Mouse (Mus musculus): Measurements from ENCODE around the gene Plcb1.
A peak's percentile ranks its signal among the peaks of the same experiment; 100 is the strongest.

Gene Plcb1

DNA sequence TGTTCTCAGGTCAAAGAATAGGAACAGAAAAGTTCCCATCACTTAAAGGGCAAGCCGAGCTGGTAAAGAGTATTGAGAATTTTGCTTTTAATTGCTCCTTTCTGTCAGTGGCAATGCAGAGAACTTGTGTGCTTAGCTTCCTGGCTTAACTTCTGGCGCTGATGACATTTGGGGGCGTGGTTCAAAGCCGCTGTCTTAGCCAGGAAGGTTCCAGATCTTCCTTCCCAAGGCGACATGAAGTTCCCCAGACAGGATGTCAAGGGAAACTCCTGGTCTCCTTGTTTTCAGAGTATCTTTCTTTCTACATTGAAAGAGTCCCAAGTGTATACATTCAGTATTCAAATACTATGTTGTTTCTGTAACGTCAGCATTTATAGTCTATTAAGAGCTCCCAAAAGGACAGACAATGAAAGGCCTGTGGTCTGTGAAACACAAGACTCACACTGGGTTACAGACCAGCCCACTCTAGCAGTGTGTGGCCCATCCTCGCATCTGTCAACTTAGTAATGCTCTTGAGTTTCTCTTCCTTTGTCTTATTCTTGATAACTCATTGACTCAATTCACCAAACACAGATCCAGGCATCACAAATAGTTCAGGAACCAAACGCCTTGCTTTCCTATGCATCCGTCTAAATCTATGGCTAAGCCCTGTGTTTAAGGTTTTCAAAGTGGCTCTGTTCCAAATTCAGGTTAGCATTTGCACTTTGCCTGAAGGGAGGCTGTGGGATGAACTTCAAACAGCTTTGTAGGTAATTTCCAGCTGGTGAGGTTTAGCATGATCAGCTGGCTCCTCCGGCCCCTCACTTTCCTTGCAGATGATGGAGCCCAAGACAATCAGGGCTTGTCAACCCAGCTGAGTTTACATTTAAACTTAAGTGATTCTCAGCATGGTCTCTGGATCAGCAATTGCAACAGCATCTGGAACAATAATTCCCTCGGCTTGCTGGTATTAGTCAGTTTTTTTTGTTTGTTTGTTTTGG, 418.6 kb downstream of the Plcb1 start:
- no peak for DNase-seq (ENCODE audit: low spot score in 2 of 2)

DNA sequence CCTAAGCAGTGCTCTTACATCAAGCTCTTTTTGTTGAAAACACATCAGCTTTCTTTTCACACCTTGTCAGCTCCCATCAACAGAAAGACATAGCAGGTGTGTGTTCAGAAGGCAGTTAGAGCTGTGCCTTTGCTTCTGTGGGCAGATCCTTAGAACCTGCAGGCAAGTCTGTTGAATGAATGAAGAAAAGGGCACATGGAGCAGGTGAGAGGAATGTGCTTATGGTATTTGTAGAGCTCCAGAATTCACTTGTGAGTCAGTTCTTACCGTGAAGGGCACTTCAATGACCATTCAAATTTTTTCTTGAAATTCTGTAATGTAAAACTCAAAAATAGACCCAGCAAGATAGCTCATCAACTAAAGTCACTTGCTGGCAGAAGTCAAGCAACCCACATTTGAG, 423.0 kb downstream of the Plcb1 start:
- no peak for DNase-seq (ENCODE audit: low spot score in 2 of 2)

DNA sequence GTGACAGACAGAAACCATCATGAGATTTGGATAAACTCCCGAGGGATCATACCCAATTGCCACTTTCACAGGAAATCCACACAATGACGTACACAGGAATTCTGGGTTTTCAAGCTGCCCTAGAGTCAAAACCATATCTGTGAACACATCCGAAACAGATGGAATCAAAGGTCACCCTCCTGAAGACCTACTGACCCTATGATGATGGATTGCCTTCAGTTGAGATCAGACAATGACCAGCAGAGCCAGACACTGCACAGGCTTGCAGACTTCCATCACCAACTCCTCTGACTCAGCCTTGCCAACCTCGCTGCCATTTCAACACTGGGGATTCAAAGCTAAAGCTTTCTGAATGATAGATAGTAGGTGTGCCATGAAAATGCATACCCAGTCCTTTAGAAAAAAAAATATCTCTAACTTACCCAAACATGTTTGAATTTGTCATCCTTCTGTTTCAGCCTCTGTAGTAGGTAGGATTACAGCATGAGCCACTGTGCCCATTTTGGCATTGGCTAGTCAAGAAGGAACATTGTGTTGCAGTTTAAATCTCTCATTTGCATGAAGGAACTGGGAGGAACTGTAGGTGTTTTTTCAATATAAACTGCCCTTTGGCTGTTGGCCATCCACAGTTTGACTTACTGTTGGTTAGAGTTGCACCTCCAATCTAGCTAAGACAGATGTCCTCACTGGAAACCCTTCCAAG, 429.0 kb downstream of the Plcb1 start:
- no peak for DNase-seq (ENCODE audit: low spot score in 2 of 2)

DNA sequence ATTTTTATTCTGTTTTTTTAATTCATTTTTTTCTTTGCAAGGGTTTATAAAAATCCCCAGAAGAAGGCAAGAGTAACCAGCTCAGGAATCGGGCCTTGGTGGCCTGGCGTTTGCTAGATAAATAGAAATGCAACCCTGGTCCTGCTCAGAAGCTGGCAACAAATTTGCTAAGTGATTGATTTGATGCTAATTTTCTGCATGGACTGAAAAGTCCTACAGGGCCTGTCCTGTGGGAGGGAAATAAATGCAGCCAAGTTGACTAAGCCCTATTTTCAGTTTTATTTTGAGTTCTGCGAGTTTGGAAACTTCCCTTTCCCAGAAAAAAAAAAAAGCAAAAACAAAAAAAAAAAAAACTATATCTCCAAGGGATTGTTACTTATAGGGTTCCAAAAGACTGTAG, 433.5 kb downstream of the Plcb1 start:
- DNase-seq (ENCODE audit: low spot score in 2 of 2), result peak in 1 of 2 experiments; percentile 34

DNA sequence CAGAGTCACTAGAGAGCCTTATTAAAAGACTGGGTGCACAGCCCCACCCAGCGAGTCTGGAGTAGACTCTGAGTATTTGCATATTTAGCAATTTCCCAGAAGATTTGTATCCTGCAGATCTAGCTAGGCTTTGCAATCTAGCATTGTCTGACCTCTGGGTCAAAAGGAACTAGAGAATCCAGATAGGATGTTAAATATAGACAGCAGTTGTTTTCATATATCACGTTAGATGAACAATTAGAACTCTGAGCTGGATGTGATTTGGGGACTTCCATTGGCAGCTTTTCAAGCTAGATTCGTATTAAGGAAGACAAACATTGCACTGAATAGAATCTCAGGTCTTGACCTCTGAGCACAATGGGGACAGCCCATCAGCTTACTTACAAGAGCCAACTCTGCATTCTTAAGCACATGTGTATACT, 439.7 kb downstream of the Plcb1 start:
- no peak for DNase-seq (ENCODE audit: low spot score in 2 of 2)

DNA sequence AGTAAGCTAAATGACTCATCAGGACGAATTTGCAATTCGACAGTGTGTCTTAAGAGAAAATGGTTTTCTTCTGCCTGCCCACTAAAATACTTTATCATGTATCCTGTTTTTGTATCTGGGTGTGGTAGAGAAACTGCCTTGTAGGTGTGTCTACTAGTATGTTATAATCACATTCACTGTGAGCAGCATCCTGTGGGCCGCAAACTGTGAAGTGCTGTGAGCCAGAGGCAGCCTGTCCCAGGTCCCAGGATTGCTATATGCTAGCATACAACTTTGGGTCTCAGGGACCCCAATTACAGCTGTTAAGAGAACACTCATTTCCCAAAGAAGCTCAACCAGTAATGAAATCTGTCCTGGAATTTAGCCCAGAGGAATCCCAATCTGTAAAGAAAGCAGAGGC, 444.4 kb downstream of the Plcb1 start:
- no peak for DNase-seq (ENCODE audit: low spot score in 2 of 2)

DNA sequence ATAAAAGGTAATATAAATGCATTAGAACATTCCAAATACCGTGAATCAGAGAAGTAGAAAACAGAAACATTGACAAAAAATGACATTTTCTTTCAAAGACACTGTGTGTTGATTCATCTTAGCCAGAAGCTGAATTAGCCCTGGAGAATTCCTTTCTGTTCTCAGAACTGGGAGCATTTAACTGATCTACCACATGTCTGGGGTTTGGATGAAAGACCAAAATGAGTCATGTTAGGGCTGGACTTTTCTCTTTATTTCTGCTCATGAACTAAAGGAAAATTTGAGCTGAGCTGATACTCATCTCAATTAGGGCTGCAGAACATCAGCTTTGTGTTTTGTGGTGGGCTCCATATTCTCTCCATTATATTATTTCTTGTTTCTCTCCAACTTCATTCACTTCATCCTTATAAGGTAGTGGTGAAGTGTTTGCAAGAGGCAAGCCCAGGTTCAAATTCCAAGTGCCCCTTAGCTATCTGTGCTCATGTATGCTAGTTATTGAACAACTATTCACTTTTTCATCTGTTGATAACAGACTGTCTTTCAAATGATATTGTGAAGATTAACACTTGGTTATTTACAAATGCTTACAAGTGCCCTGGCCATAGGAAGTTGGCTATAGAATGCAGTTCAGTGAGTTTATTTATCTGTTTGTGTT, 456.9 kb downstream of the Plcb1 start:
- no peak for DNase-seq (ENCODE audit: low spot score in 2 of 2)

DNA sequence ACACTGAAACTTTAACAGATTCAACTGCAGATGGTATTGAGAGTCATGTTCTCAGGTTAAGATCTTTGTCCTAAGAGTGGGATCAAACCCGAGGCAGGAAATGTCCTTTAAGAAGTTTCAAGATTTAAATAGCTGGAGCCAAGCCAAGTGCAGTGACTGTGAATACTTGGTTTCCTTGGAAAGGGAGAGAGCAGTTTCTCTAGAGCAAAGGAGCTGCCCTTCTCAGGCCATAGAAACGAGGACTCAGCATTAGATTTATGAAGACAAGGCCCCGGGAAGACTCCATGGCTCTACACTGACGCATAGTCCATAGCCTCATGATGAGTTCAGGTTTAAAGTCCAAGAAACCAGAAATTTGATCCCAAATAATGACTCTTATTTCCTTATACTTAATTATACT, 457.9 kb downstream of the Plcb1 start:
- no peak for DNase-seq (ENCODE audit: low spot score in 2 of 2)

DNA sequence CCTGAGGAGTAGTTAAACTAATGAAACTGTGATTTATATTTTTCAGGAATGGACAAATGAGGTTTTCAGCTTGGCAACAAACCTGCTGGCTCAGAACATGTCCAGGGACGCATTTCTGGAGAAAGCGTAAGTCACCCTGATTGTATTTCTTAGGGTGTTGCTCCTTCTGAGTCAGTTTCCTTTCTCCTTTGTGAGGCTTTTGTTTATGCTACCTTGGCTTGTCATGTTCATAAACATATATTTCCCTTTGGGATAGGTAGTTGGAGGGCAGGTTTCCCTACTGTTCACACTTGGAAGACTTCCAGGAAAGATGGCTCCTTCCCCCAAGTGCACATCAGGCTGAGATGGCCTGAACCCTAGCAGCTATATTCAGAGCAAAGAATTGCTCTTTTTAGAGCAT, 464.1 kb downstream of the Plcb1 start:
- no peak for DNase-seq (ENCODE audit: low spot score in 2 of 2)

DNA sequence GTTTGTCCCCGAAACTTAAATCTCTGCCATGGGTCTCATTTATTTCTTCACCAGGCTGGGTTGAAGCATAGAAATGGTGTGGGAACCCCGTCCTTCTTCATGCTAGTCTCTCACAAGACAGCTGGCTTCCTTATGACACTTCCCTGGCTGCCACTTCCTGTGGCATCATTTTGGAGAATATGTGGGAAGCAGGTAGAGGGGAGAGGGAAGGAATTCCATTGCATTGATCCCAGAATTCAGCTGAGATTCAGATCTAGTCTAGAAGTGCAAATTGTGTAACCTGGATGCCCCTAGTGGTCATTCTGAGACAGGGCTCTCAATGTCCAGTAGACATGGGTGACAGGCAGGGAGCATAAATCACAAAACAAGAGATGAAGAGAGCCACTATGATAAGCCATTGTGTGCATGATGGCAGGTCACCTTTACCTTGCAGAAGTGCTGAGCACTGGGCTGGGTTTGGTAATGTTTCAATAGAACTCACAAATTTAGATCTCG, 466.0 kb downstream of the Plcb1 start:
- DNase-seq (ENCODE audit: low spot score in 2 of 2), result no peak

DNA sequence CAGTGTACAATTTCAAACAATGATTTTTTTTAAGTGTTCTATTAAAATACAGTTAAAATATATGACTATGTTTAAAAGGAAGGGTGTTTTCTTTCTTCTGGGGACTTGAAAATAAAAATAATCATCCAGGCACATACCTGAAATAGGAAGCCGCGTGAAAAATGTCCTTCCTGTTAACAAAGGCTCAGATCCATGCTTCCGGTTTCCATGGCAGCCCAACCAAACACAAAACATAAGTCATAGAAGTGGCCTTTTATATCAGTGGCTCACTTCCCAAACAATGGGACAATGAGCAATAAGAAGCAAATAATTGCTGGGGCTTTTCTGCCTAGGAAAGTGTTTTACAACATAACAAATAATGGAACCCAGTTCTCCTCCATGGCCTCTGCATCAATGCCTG, 473.3 kb downstream of the Plcb1 start:
- DNase-seq (ENCODE audit: low spot score in 2 of 2), result no peak

DNA sequence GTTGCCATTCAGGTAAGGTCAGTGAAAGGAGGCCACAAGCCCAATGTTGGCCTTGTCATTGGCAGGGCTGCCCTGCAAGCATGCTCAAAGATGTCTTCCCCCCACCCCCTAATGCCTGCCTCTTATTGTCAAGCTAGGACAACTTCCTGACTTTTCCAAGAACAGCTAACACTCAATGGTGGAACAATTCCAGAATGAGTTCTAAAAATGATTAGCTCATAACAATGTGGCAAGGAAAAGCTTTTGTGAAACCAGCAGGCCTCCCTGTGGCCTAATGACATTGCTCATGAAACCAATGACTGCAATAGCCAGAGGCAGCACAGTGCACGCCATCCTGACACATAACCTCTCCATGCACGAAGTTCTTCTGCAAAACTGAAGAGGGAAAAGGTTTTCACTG, 478.1 kb downstream of the Plcb1 start:
- no peak for DNase-seq (ENCODE audit: low spot score in 2 of 2)

DNA sequence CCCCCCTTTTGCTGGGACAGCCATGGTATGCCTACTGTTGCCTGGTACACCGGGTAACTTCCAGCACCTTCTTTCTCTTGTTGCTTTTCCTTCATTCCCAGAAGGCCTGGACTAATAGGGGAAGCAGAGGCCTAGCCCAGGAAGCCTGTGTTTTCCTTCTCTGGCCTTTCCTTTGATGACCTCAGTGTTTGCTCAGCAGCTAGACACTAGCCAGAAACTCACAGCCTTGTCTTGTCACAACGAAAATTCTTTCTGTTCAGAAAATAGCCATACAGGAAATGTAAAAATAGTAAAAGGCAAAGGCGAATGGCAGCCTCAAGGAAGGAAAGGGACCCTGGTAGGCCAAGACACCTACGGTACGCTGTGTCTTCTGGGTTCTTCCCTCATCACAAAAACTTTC, 489.1 kb downstream of the Plcb1 start:
- no peak for DNase-seq (ENCODE audit: low spot score in 2 of 2)

DNA sequence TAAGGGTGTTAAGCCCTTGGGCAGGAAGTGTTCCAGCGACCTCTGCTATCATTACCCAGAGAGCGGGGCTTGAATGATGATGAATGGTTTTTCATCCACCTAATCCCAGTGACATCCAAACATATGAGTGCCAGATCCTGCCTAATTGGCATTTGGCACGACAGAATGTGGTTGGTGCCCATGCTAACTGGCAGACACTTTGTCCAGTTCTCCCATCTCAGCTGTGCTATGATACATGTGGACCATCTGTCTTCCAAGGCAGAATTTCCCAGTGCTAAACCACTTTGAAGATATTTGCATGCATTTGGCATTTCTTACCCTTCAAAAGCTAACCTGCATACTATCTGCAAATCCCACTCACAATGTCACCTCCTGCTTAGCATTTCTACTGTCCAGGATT, 492.6 kb downstream of the Plcb1 start:
- peak; percentile 42 to 63 for DNase-seq (ENCODE audit: low spot score in 2 of 2)

DNA sequence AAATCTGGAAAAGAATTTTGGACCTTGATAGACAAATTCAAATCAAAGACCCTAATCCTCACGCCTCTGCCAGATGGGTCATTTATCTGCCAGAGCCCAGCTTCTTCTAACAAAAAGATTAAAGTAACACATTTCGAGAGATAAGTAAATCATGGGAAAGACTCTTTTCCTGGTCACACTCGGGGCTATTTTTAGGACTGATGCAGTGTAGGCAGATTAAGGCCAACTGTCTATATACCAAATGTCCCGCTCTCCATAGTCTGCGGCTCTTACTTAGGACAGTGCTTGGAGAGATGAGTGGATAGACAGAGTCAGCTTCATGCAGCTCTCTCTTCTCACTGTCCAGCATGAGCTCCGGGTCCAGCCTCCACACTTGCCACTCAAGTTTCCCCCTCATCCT, 493.2 kb downstream of the Plcb1 start:
- DNase-seq (ENCODE audit: low spot score in 2 of 2), result no peak

DNA sequence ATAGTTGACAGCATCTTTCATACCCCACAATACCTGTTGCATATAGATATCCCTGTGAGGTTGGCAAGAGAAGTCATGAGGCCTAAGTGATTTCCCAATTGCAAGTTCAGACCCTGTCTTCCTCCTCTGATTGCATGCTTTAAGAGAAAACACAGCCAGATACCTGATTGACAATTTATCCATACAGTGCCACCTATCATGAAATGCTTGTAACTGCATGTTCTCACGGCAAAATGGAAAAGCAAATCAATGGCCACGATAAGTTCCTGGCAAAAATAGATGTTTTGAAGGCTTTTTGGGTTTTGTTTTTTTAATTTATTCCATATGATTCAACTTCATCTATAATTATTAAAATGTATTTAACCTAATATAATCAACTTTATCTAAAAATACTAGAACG, 497.9 kb downstream of the Plcb1 start:
- no peak for DNase-seq (ENCODE audit: low spot score in 2 of 2)

DNA sequence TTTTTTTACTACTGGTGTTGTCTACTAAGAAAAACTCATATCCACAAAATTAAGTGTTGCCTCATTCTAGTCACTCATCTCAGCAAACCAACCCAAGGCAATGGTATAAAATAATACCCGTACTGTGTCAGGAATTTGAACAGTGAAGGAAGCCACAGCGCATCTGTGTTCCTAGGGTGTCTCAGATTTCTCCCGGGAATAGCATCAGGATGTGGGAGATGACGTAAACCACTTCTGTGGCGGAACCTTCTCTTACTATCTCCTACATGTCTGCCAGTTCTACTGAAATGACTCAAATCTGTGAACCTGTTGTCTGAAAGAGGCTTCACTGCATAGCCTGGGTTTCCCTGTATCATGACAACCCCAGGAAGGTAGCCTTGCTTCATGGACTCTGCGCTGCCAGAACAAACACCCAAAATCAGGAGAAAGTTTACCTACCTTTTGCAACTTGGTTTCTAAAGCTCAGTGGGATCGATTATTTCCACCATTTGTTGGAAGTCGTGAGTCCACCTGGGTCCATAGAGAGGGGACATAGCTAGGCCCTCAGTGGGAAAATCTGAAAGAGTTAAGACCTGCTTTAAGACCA, 510.4 kb downstream of the Plcb1 start:
- no peak for DNase-seq (ENCODE audit: low spot score in 2 of 2)

DNA sequence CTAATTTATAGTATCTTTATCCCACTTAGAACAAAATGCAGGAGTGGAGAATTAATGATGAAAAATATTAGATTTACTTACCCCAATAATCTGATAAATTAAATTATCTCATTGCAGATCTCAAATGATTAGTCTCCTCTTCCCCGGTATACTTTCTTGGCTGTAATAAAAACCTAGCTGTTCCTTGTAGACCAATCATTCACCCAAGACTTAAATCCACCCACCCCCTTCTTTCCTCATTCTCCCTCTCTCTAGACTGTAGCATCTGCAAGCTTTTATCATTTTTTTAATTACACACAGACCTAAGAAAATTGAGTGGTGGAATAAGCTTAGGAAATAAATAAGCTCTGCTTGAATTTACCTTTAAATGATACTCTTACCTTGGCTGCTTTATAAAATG, 514.6 kb downstream of the Plcb1 start:
- DNase-seq (ENCODE audit: low spot score in 2 of 2), result no peak

DNA sequence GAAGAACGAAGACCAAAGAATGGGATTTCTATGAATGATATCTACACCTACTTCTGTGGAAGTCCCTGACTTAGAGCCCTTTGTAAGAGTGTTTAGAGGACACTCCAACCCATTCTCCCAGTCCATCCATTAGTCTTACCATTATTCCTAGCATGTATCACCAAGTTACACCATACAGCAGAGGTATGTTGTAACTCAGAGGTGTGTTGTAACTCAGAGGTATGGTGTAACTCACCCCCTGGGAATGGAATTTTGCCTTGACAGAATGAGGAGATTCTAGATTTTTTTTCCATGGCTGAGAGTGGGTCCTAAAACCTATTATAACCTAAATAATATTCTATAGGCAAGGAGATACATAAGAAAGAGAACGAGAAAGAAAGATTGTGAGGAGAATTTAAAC, 516.6 kb downstream of the Plcb1 start:
- no peak for DNase-seq (ENCODE audit: low spot score in 2 of 2)

DNA sequence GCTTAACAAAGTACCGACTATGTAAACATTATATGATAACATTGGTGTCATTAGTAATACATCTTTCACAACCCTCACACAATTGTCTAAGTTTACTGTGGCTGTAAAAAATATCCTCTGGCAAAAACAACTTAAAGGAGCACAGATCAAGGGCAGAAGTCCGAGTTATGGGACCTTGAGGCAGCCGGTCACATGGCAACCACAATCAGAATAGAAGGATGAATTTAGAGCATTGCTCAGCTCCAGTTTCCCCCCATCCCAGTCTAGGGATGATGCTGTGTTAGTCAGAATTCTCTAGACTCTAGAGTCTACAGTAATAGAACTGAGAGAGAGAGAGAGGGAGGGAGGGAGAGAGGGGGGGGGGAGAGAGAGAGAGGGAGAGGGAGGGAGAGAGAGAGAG, 519.3 kb downstream of the Plcb1 start:
- DNase-seq (ENCODE audit: low spot score in 2 of 2), result no peak

DNA sequence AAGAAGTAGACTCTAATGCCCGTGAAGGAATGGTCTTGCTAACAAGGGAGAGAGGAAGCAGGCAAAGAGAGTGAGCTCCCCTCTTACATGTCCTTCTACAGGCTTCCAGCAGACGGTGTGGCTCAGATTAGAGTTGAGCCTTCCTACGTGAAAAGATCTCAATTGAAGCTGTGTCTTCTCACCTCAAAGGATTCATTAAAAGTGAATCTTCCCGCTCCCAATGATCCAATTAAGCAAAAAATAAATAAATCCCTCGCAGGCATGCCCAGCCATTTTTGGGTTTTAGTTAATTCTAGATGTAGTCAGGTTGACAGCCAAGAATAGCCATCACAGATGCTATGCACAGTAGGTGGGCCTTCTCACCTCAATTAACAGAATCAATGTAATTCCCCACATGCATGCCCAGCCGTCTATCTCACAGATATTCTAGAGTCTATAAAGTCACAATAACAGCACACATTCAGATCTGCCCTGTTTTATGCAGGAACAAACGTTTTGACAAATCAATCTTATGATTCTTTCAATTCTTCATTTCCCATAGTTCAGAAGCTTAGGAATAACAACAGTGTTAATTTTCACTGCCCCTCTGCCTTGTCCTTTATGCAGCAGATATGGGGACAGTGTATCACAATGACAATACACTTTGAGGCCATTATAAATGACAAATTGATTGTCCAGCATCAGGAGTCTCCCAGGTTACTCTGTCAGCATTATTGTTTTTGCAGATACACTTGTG, 520.0 kb downstream of the Plcb1 start:
- DNase-seq (ENCODE audit: low spot score in 2 of 2), result no peak

DNA sequence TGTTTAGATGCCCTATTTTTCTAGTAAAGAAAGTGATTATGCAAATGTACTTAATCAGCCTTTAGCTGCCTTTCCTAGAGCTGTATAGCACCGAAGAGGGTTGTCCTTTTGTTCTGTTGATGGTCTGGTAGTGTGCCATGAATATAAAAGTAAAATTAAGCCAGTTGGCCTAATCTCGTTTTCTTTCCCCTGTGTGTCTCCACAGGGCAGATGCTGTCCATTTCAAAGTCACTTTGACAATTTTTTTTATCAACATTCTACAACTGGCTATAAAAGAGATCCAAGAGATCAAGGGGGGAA, 520.6 kb downstream of the Plcb1 start:
- DNase-seq (ENCODE audit: low spot score in 2 of 2), result no peak
